Mouse (Mus musculus) cerebellum, adult 2 months (tissue): Measurements from ENCODE around the gene Zfpm1.

Source experiments
- CTCF ChIP-seq: fragments of 200-500 bp; IDR thresholded peaks from 2 replicates; pipeline ENCODE4 v1.5.1; 2011; ENCODE audit warnings: low read depth, mild to moderate bottlenecking, control low read depth, low read length, moderate library complexity, borderline replicate concordance; ENCODE audit not compliant: insufficient read depth
- POLR2A ChIP-seq: fragments of 200-500 bp; IDR thresholded peaks from 2 replicates; pipeline ENCODE4 v1.6.1; 2011; ENCODE audit warnings: low read length, control low read depth, borderline replicate concordance; ENCODE audit not compliant: insufficient read depth

DNA sequence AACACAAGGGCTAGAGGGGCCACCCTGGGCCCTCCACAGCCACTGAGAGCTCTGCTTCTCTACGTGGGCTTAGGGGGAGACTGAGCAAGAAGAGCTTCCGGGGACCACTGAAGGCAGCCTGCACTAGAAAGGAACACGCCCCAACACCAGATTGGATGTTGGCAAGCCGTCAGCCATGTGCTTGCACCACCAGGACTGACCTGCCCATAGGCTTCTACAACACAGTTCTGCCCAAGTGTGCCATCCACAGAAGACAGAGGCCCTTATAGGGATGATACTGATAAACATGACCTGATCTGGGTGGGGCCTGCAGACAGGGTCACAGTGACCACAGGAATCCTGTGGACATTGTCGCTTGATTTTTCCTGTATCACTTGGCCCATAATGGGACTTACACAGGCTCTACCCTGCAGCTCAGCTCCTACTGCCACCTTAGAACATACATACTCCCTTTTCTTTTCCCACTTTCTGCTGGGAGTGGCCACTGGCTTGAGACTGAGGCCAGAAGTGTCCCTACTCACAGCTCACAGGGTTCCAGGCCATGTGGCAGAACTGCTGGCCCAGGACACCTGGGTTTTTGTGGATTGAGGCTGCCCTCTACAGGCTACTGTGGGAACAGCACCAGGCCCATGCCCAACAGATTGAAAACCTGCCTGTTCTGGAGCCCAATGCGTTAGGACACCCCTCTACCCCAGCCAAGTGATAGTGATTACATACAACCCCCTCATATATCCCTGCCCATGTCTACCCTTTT, 51.0 kb downstream of the Zfpm1 start:
- TF ChIP-seq CTCF (peak; percentile 97), POLR2A (no peak)
